In genomic region chr7:25076663-25077413, GRCm38 (mm10) we compare ENCODE assay signal across 8 mouse cellular contexts. TPM values are rescaled to one million over a fixed set of nuclear protein-coding genes. Genes with fewer than 3 reads are reported as not detected.
A peak's percentile ranks its signal among the peaks of the same experiment; 100 is the strongest.
DNase-seq lines count a peak whose midpoint lies in the region; ATAC-seq lines count a peak whose summit lies in the region.

No protein-coding gene starts in this region.

- H3K4me2 ChIP-seq in heart, embryonic 13.5 days, result peak overlapping the region; percentile 88
- H3K4me2 ChIP-seq in liver, embryonic 12.5 days, result peak overlapping the region; percentile 85
- peak overlapping the region; percentile 70 for H3K4me2 ChIP-seq in stomach, embryonic 15.5 days

- peaks cover 11% of the 10 kb centered on the region for H3K4me1 ChIP-seq in brown adipose tissue, adult 24 weeks (ENCODE audit: control insufficient read depth, insufficient read depth, insufficient read length, low read length)
- peaks cover 41% of the 10 kb centered on the region for H3K4me1 ChIP-seq in heart, embryonic 13.5 days
- peaks cover 67% of the 10 kb centered on the region for H3K4me1 ChIP-seq in liver, embryonic 12.5 days
- H3K4me1 ChIP-seq in stomach, embryonic 15.5 days, result peaks cover 33% of the 10 kb centered on the region

- H3K36me3 ChIP-seq in heart, embryonic 13.5 days, result peaks cover 25% of the 10 kb centered on the region
- H3K36me3 ChIP-seq in liver, embryonic 12.5 days, result peaks cover 28% of the 10 kb centered on the region
- H3K36me3 ChIP-seq in stomach, embryonic 15.5 days, result peaks cover 23% of the 10 kb centered on the region

- no peaks in the 10 kb centered on the region for H3K27me3 ChIP-seq in heart, embryonic 13.5 days (replicated peaks)
- peaks cover 2% of the 10 kb centered on the region; the same call in 1 of the 2 replicates for H3K27me3 ChIP-seq in liver, embryonic 12.5 days (replicated peaks)
- H3K27me3 ChIP-seq in stomach, embryonic 15.5 days (replicated peaks), result no peaks in the 10 kb centered on the region

- peak overlapping the region; percentile 97 for H3K9ac ChIP-seq in heart, embryonic 13.5 days
- H3K9ac ChIP-seq in liver, embryonic 12.5 days, result peak overlapping the region; percentile 99
- peak overlapping the region; percentile 98 for H3K9ac ChIP-seq in stomach, embryonic 15.5 days

- no peaks in the 10 kb centered on the region for H3K9me3 ChIP-seq in heart, embryonic 13.5 days
- H3K9me3 ChIP-seq in liver, embryonic 12.5 days (replicated peaks), result no peaks in the 10 kb centered on the region
- H3K9me3 ChIP-seq in stomach, embryonic 15.5 days, result no peaks in the 10 kb centered on the region

- H3K4me3 ChIP-seq in brown adipose tissue, adult 24 weeks (ENCODE audit: insufficient read depth, low read depth, low read length), result peak overlapping the region; percentile 71
- H3K4me3 ChIP-seq in heart, embryonic 13.5 days, result peak overlapping the region; percentile 93
- H3K4me3 ChIP-seq in liver, embryonic 12.5 days, result peak overlapping the region; percentile 98
- H3K4me3 ChIP-seq in stomach, embryonic 15.5 days (replicated peaks), result peak overlapping the region; percentile 96

- ATAC-seq in heart, embryonic 13.5 days (ENCODE audit: extremely low read depth, insufficient number of reproducible peaks, low FRiP score, low TSS enrichment), result peak; percentile 94
- peak; percentile 97 for ATAC-seq in liver, embryonic 12.5 days
- peak; percentile 98 for ATAC-seq in stomach, embryonic 15.5 days (ENCODE audit: insufficient read depth, low FRiP score, low read depth)

- WGBS in heart, embryonic 13.5 days, result 1% methylated on average over 56 of the region's 56 CpGs
- under 1% methylated on average over 56 of the region's 56 CpGs for WGBS in liver, embryonic 12.5 days (ENCODE audit: insufficient replicate concordance)
- WGBS in stomach, embryonic 15.5 days, result under 1% methylated on average over 55 of the region's 56 CpGs

- H3K27ac ChIP-seq in brown adipose tissue, adult 24 weeks (replicated peaks; ENCODE audit: low read depth, low read length), result peak overlapping the region; percentile 89
- peak overlapping the region; percentile 98 for H3K27ac ChIP-seq in heart, embryonic 13.5 days (replicated peaks)
- H3K27ac ChIP-seq in liver, embryonic 12.5 days, result peak overlapping the region; percentile 94
- peak overlapping the region; percentile 97 for H3K27ac ChIP-seq in stomach, embryonic 15.5 days

- DNase-seq in CD4-positive, CD25-positive, alpha-beta regulatory T cell, adult 2 months (ENCODE audit: low read depth, low spot score), result peak; percentile 99
- peak; percentile 97 for DNase-seq in fat pad, adult 2 months (ENCODE audit: extremely low read depth, low read depth, low spot score)
- peak; percentile 98 for DNase-seq in kidney, postnatal 10 days
- peak; percentile 97 for DNase-seq in natural killer cell, adult 2 months (ENCODE audit: low spot score in 2 of 2)

RNA-seq across cellular contexts. Expression of gene Zfp574, which starts 4.5 kb away (rescaled TPM):
- polyA plus RNA-seq in brown adipose tissue, adult 24 weeks (2012; ENCODE audit: insufficient read depth, insufficient read length, missing spikeins), result 5.9 and 7.6 TPM in 2 replicates
- 19.3 and 20.1 TPM in 2 replicates for polyA plus RNA-seq in heart, embryonic 13.5 days (2015; fragmentation: Nextera tagmentation; extraction: Ambion mirVana)
- polyA plus RNA-seq in liver, embryonic 12.5 days (2016; fragmentation: Nextera tagmentation; extraction: Ambion mirVana), result 14.4 and 15.7 TPM in 2 replicates
- polyA plus RNA-seq in stomach, embryonic 15.5 days (2015; fragmentation: Nextera tagmentation; extraction: Ambion mirVana), result 26.7 and 27.3 TPM in 2 replicates

RNA-seq across cellular contexts. Expression of gene Grik5, which starts 4.7 kb away (rescaled TPM):
- 2.8 and 3.5 TPM in 2 replicates for polyA plus RNA-seq in brown adipose tissue, adult 24 weeks (2012; ENCODE audit: insufficient read depth, insufficient read length, missing spikeins)
- 4.1 and 4.6 TPM in 2 replicates for polyA plus RNA-seq in heart, embryonic 13.5 days (2015; fragmentation: Nextera tagmentation; extraction: Ambion mirVana)
- polyA plus RNA-seq in liver, embryonic 12.5 days (2016; fragmentation: Nextera tagmentation; extraction: Ambion mirVana), result 2.5 and 3.0 TPM in 2 replicates
- polyA plus RNA-seq in stomach, embryonic 15.5 days (2015; fragmentation: Nextera tagmentation; extraction: Ambion mirVana), result 5.4 and 6.3 TPM in 2 replicates

Comparison
In these comparisons a context has a peak if more than half of its experiments do, and no peak if none do; other contexts are left out.
1. Peak in every context shown above with its lines: DNase-seq, ATAC-seq, H3K4me3 ChIP-seq and H3K27ac ChIP-seq.